Mouse (Mus musculus): Measurements from ENCODE around the gene Trpm8.

DNA sequence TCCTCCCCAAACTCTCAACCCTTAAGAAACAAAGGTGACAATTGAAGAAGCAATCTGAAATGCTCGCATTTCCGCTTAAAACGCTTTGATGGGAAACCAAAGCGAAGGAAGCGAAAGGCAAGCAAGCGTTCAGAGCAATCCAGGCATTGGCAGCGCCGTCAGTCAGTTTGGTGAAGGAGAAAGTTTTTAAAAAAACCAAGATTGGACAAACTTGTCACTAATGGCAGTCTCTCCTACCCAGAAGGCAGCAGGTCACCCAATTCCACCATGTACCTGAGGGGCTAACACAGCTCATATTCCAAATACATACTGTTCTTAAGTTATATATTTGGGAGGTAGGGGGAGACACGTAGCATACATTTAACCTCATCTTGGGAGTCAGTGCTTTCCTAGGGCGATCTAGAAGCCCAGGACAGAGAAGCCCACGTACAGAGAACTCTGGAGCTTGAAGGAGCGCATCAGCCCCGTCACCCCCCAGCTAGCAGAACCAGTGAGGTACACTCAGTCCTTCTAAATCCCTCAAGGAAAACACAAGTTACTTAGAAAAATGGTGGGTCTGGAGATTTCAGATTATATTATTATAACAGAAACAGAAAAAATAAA, 2.3 kb upstream of the Trpm8 start:
- TF ChIP-seq EP300 (IDR thresholded peaks at IDR 0.05; ENCODE audit: low read depth) (no peak), CTCF (IDR thresholded peaks at IDR 0.05; ENCODE audit: low read depth) (no peak)

Measured in heart, postnatal 0 days (tissue).